Comparison of ENCODE assay signal across 8 mouse cellular contexts in the genomic region with DNA sequence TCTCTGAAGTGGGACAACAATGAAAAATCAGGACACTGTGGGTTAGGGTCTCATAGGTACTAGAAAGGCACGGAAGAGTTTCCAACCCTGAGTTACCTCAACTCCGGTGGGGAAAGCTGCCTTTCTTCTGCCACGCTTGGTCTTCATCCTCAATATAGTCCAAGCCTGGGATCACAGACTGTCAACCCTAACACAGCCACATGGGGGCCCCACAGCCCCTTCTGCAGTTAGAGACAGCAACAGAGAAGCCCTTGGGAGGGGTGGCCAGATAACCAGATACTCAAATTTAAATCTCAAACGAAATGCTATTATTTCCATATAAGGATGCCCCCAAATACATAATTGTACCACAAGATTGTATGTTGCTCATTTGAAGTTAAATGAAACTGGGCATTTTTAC. TPM values are rescaled to one million over a fixed set of nuclear protein-coding genes. Genes with fewer than 3 reads are reported as not detected.
A peak's percentile ranks its signal among the peaks of the same experiment; 100 is the strongest.
DNase-seq lines count a peak whose midpoint lies in the region; ATAC-seq and TF ChIP-seq lines count a peak whose summit lies in the region.

No protein-coding gene starts in this region.

- ATAC-seq in hindbrain, embryonic 11.5 days (ENCODE audit: low FRiP score), result no peak
- ATAC-seq in hindbrain, embryonic 16.5 days, result no peak
- ATAC-seq in megakaryocyte progenitor cell, adult 5-6 weeks (replicated peaks; ENCODE audit: poor library complexity), result peak; percentile 95
- no peak for ATAC-seq in forebrain, embryonic 13.5 days

- H3K9me3 ChIP-seq in hindbrain, embryonic 11.5 days (ENCODE audit: control insufficient read depth, low read length), result no peaks in the 10 kb centered on the region
- H3K9me3 ChIP-seq in hindbrain, embryonic 16.5 days (ENCODE audit: control insufficient read depth, low read length), result no peaks in the 10 kb centered on the region
- no peaks in the 10 kb centered on the region for H3K9me3 ChIP-seq in ES-Bruce4 (replicated peaks; ENCODE audit: control insufficient read depth, insufficient read depth, low read length, poor library complexity, severe bottlenecking)
- H3K9me3 ChIP-seq in forebrain, embryonic 13.5 days (replicated peaks), result no peaks in the 10 kb centered on the region

- TF ChIP-seq CTCF in ES-Bruce4 (IDR thresholded peaks at IDR 0.05; ENCODE audit: low read depth, low read length), result peak; percentile 44
- peak; percentile 19; the same call in 1 of the 2 replicates for TF ChIP-seq CTCF in brain, embryonic 14.5 days (IDR thresholded peaks at IDR 0.05; ENCODE audit: borderline replicate concordance, extremely low read depth, insufficient read depth, insufficient read length)

- intact Hi-C loops in heart, postnatal 10 days (cut with DNase I), result loop anchor here (2.0 kb wide), 1 partner anchor 32 kb away; no protein-coding TSS in a partner anchor

- H3K4me1 ChIP-seq in hindbrain, embryonic 11.5 days (replicated peaks; ENCODE audit: control insufficient read depth, insufficient read depth, low read length), result no peaks in the 10 kb centered on the region
- H3K4me1 ChIP-seq in hindbrain, embryonic 16.5 days (ENCODE audit: control insufficient read depth, insufficient read depth, low read depth, low read length), result peaks cover 4% of the 10 kb centered on the region; the same call in 1 of the 2 replicates
- H3K4me1 ChIP-seq in ES-Bruce4 (ENCODE audit: control insufficient read depth, insufficient read depth, low read length), result no peaks in the 10 kb centered on the region
- H3K4me1 ChIP-seq in forebrain, embryonic 13.5 days, result 0 out of 2 replicates have a peak, but pooled peaks cover 8% of the 10 kb centered on the region

- no peak overlapping the region for H3K4me3 ChIP-seq in hindbrain, embryonic 11.5 days (ENCODE audit: low read depth, low read length)
- H3K4me3 ChIP-seq in hindbrain, embryonic 16.5 days (ENCODE audit: low read length), result no peak overlapping the region
- H3K4me3 ChIP-seq in ES-Bruce4 (ENCODE audit: low read depth, low read length), result no peak overlapping the region
- no peak overlapping the region for H3K4me3 ChIP-seq in forebrain, embryonic 13.5 days

- no peak overlapping the region for H3K27ac ChIP-seq in hindbrain, embryonic 11.5 days (ENCODE audit: low read depth, low read length)
- no peak overlapping the region for H3K27ac ChIP-seq in hindbrain, embryonic 16.5 days (ENCODE audit: low read depth, low read length)
- H3K27ac ChIP-seq in ES-Bruce4 (ENCODE audit: insufficient read depth, low read length), result no peak overlapping the region
- H3K27ac ChIP-seq in forebrain, embryonic 13.5 days, result no peak overlapping the region

- H3K27me3 ChIP-seq in hindbrain, embryonic 11.5 days (ENCODE audit: control insufficient read depth, insufficient read depth, low read length), result no peaks in the 10 kb centered on the region
- H3K27me3 ChIP-seq in hindbrain, embryonic 16.5 days (replicated peaks; ENCODE audit: control insufficient read depth, insufficient read depth, low read length), result no peaks in the 10 kb centered on the region
- no peaks in the 10 kb centered on the region for H3K27me3 ChIP-seq in ES-Bruce4 (ENCODE audit: control insufficient read depth, insufficient read depth, low read length, poor library complexity, severe bottlenecking)
- H3K27me3 ChIP-seq in forebrain, embryonic 13.5 days, result no peaks in the 10 kb centered on the region

- H3K9ac ChIP-seq in hindbrain, embryonic 11.5 days (ENCODE audit: low read depth, low read length), result no peak overlapping the region
- no peak overlapping the region for H3K9ac ChIP-seq in hindbrain, embryonic 16.5 days (ENCODE audit: low read depth, low read length)
- no peak overlapping the region for H3K9ac ChIP-seq in ES-Bruce4 (ENCODE audit: low read depth, poor library complexity, severe bottlenecking)
- H3K9ac ChIP-seq in forebrain, embryonic 13.5 days, result no peak overlapping the region

- DNase-seq in hindbrain, embryonic 11.5 days (ENCODE audit: low spot score), result peak; percentile 22
- DNase-seq in brain, embryonic 14.5 days (ENCODE audit: low read depth), result no peak
- DNase-seq in heart, postnatal 10 days, result peak; percentile 57 to 74
- DNase-seq in layer of hippocampus, adult 9-11 months, result peak; percentile 29

- no peak for TF ChIP-seq POLR2A in ES-Bruce4 (IDR thresholded peaks at IDR 0.05; ENCODE audit: insufficient read depth, low read length)
- no peak for TF ChIP-seq POLR2A in brain, embryonic 14.5 days (IDR thresholded peaks at IDR 0.05; ENCODE audit: borderline replicate concordance, extremely low read depth, insufficient read depth, insufficient read length, poor library complexity, severe bottlenecking)

- no peak for TF ChIP-seq EP300 in ES-Bruce4 (IDR thresholded peaks at IDR 0.05; ENCODE audit: insufficient read depth, low read depth, low read length)

- 62% methylated on average over 4 of the region's 4 CpGs for WGBS in hindbrain, embryonic 11.5 days
- WGBS in hindbrain, embryonic 16.5 days, result 60% methylated on average over 4 of the region's 4 CpGs
- WGBS in forebrain, embryonic 13.5 days, result 65% methylated on average over 4 of the region's 4 CpGs

- H3K36me3 ChIP-seq in hindbrain, embryonic 11.5 days (ENCODE audit: control insufficient read depth, insufficient read depth, low read length), result no peaks in the 10 kb centered on the region
- H3K36me3 ChIP-seq in hindbrain, embryonic 16.5 days (ENCODE audit: control insufficient read depth, insufficient read depth, low read length), result no peaks in the 10 kb centered on the region
- no peaks in the 10 kb centered on the region for H3K36me3 ChIP-seq in ES-Bruce4 (ENCODE audit: control insufficient read depth, insufficient read depth, low read length, poor library complexity, severe bottlenecking)
- H3K36me3 ChIP-seq in forebrain, embryonic 13.5 days (ENCODE audit: poor library complexity, severe bottlenecking), result no peaks in the 10 kb centered on the region

- H3K4me2 ChIP-seq in hindbrain, embryonic 11.5 days (replicated peaks; ENCODE audit: low read depth, low read length), result no peak overlapping the region
- no peak overlapping the region for H3K4me2 ChIP-seq in hindbrain, embryonic 16.5 days (ENCODE audit: low read length)
- H3K4me2 ChIP-seq in forebrain, embryonic 13.5 days, result no peak overlapping the region

RNA-seq across cellular contexts. Expression of a gene that starts 0.5 kb away (rescaled TPM):
- polyA plus RNA-seq in hindbrain, embryonic 11.5 days (2014; fragmentation: Nextera tagmentation; extraction: Ambion mirVana), result 1.4 and 1.7 TPM in 2 replicates
- 1.0 and 1.3 TPM in 2 replicates for polyA plus RNA-seq in hindbrain, embryonic 16.5 days (2015; fragmentation: Nextera tagmentation; extraction: Ambion mirVana)
- 0.19 TPM in 1 of 2 replicates, not detected in the other for polyA plus RNA-seq in ES-Bruce4 (2011; ENCODE audit: insufficient read depth, insufficient read length, low read depth, missing spikeins)
- 0.74 and 1.7 TPM in 2 replicates for polyA plus RNA-seq in brain, embryonic 14.5 days (2012; rRNA removed)
- total RNA-seq in heart, postnatal 10 days (2021), result 10 to 100 TPM; 13.5 to 15.5 TPM
- total RNA-seq in megakaryocyte progenitor cell, adult 5-6 weeks (2015), result 0.15 and 0.91 TPM in 2 replicates
- total RNA-seq in megakaryocyte progenitor cell, adult 5-6 weeks (2017), result not detected in 2 replicates
- 0.49 and 0.58 TPM in 2 replicates for polyA plus RNA-seq in forebrain, embryonic 13.5 days (2015; fragmentation: Nextera tagmentation; extraction: Ambion mirVana)

RNA-seq across cellular contexts. Expression of a gene that starts 46.0 kb away (rescaled TPM):
- 79.3 and 91.2 TPM in 2 replicates for polyA plus RNA-seq in hindbrain, embryonic 11.5 days (2014; fragmentation: Nextera tagmentation; extraction: Ambion mirVana)
- 63.7 and 72.1 TPM in 2 replicates for polyA plus RNA-seq in hindbrain, embryonic 16.5 days (2015; fragmentation: Nextera tagmentation; extraction: Ambion mirVana)
- polyA plus RNA-seq in ES-Bruce4 (2011; ENCODE audit: insufficient read depth, insufficient read length, low read depth, missing spikeins), result 81.6 and 89.0 TPM in 2 replicates
- polyA plus RNA-seq in brain, embryonic 14.5 days (2012; rRNA removed), result 44.9 and 55.8 TPM in 2 replicates
- 10 to 100 TPM; 28.6 to 29.2 TPM for total RNA-seq in heart, postnatal 10 days (2021)
- total RNA-seq in megakaryocyte progenitor cell, adult 5-6 weeks (2015), result 34.7 and 37.1 TPM in 2 replicates
- total RNA-seq in megakaryocyte progenitor cell, adult 5-6 weeks (2017), result 73.5 and 78.5 TPM in 2 replicates
- polyA plus RNA-seq in forebrain, embryonic 13.5 days (2015; fragmentation: Nextera tagmentation; extraction: Ambion mirVana), result 89.4 and 89.8 TPM in 2 replicates
